Mouse (Mus musculus) stomach, postnatal 0 days (tissue): Measurements from ENCODE around the gene Zhx3. TPM values are rescaled to one million over a fixed set of nuclear protein-coding genes. Genes with fewer than 3 reads are reported as not detected.

Experiments used
- ATAC-seq: fragments of 200-750 bp; cut with Nextera tagmentation; 2 replicates; pipeline ENCODE4 v1.8.0; 2017; ENCODE audit not compliant: low FRiP score, low TSS enrichment
- DNase-seq: peaks from one replicate; pipeline ENCODE4 v3.0.0-alpha.2; 2016; ENCODE audit warnings: low spot score
- H3K27ac ChIP-seq: fragments of 300-500 bp; sonication (generic); replicated peaks from 2 replicates; pipeline ENCODE4 v1.5.1; 2014; ENCODE audit warnings: mild to moderate bottlenecking, control low read depth
- H3K27me3 ChIP-seq: fragments of 300-500 bp; sonication (generic); 2 replicates; pipeline ENCODE4 v1.6.1; 2014; ENCODE audit warnings: low read length; ENCODE audit not compliant: control insufficient read depth, insufficient read depth
- H3K36me3 ChIP-seq: fragments of 300-500 bp; sonication (generic); 2 replicates; pipeline ENCODE4 v1.6.1; 2014; ENCODE audit warnings: low read length, mixed read lengths; ENCODE audit not compliant: control insufficient read depth, insufficient read depth
- H3K4me1 ChIP-seq: fragments of 300-500 bp; sonication (generic); replicated peaks from 2 replicates; pipeline ENCODE4 v1.6.1; 2014; ENCODE audit warnings: antibody characterized with exemption; ENCODE audit not compliant: control insufficient read depth, insufficient read depth
- H3K4me2 ChIP-seq: fragments of 300-500 bp; sonication (generic); replicated peaks from 2 replicates; pipeline ENCODE4 v1.6.1; 2014; ENCODE audit warnings: low read depth, mild to moderate bottlenecking, control low read depth, moderate library complexity
- H3K4me3 ChIP-seq: fragments of 300-500 bp; sonication (generic); 2 replicates; pipeline ENCODE4 v1.5.1; 2014; ENCODE audit warnings: low read depth, low read length, control low read depth
- H3K9ac ChIP-seq: fragments of 300-500 bp; sonication (generic); 2 replicates; pipeline ENCODE4 v1.6.1; 2014; ENCODE audit warnings: mild to moderate bottlenecking, low read length, control low read depth, mixed read lengths
- H3K9me3 ChIP-seq: fragments of 300-500 bp; sonication (generic); 2 replicates; pipeline ENCODE4 v1.6.1; 2016; ENCODE audit warnings: low read length; ENCODE audit not compliant: control insufficient read depth
- CTCF ChIP-seq: IDR thresholded peaks from 2 replicates; pipeline ENCODE4 v1.5.1; 2016; ENCODE audit warnings: antibody characterized with exemption, low read depth, mild to moderate bottlenecking, moderate library complexity
- EP300 ChIP-seq: optimal IDR thresholded peaks from 2 replicates; pipeline ENCODE3; 2016; ENCODE audit warnings: antibody characterized with exemption
- WGBS: fragments of 180-500 bp; shearing (Covaris S2); extraction: QIAGEN DNeasy Blood & Tissue Kit; methylation state at CpG from one replicate; pipeline ENCODE4 v1.1.7; 2014; 5-methylcytosine and 5-hydroxymethylcytosine counted together
- polyA plus RNA-seq: library from polyadenylated mRNA; unstranded; fragments of >200 nt; fragmentation: Nextera tagmentation; extraction: Ambion mirVana; gene quantifications from 2 replicates; pipeline ENCODE4 v1.2.1, GENCODE M21; 2015

Gene Zhx3
- polyA plus RNA-seq, 1 experiment from 2014 or later = 4.5 TPM

DNA sequence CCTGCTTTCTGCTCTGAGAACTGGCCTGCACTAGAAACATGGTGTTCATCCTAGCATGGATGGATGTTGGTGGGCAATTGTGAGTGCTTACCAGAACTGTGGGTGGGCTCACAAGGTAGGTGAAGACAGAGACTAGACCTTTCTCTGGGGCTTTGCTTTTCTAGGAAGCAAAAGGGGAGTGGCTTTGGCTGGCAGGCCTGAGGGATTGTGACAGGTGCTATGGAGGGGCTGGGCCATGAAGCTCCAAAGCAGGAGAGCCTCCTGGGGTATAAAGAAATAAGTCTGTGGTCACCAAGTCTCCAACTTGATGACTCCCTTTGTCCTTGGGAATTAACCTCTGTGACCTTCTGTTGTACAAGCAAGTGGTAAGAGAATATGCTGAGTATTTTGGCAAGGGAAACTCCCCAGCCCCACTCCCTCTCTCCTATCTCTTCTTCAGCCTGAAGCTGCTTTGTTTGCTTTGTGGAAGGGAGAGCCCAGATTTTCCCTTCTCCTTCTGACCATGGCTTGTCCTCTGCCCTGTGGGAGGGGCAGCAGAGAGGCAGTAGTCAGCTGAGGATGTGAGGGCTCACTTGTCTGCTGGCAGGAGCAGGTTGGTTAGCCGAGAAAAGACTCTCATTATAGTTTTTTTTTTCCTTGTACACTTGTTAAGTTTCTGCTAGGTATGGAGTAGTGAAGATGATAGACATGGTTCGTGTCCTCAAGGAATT lies 133.0 kb downstream of the Zhx3 start:
- 49% methylated on average over 2 of the region's 2 CpGs for WGBS
- 0 out of 2 replicates have a peak overlapping the region, but pooled peaks have one; percentile 8 for H3K27ac ChIP-seq
- H3K36me3 ChIP-seq = no peaks in the 10 kb centered on the region
- no peak overlapping the region for H3K4me2 ChIP-seq
- H3K27me3 ChIP-seq = no peaks in the 10 kb centered on the region
- no peaks in the 10 kb centered on the region for H3K9me3 ChIP-seq
- 0 out of 2 replicates have a peak overlapping the region, but pooled peaks have one; percentile 4 for H3K9ac ChIP-seq
- no peak overlapping the region for H3K4me3 ChIP-seq
- DNase-seq (no peak), ATAC-seq (no peak)
- TF ChIP-seq EP300 = no peak
- no peak for TF ChIP-seq CTCF
- H3K4me1 ChIP-seq = peaks cover 10% of the 10 kb centered on the region; the same call in 1 of the 2 replicates

DNA sequence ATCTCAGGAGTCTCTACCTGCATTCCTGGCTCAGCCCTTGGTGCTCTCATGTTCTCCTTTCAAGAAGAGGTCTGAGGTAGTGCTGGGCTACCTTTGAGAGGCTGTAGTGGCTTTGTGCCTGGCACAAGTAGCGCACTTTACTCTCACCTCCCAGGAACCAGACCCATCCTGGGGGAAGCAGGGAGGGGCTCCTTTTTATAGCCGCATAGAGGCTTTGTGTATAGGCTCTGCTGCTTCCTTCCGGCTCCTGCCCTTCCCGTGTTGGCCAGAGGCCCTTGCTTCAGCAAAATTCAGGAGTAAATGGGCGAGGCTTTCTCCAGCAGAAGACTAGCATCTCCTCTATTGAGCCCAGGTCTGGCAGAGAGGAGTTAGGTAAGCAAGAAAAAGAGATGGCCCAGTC lies 134.4 kb downstream of the Zhx3 start:
- TF ChIP-seq CTCF = no peak
- no peaks in the 10 kb centered on the region for H3K9me3 ChIP-seq
- peaks cover 10% of the 10 kb centered on the region; the same call in 1 of the 2 replicates for H3K4me1 ChIP-seq
- 43% methylated on average over 5 of the region's 5 CpGs for WGBS
- no peak overlapping the region for H3K27ac ChIP-seq
- H3K4me3 ChIP-seq = no peak overlapping the region
- DNase-seq (no peak), ATAC-seq (no peak)
- no peak overlapping the region for H3K4me2 ChIP-seq
- no peaks in the 10 kb centered on the region for H3K27me3 ChIP-seq
- no peak overlapping the region for H3K9ac ChIP-seq
- no peaks in the 10 kb centered on the region for H3K36me3 ChIP-seq

GRCm38 (mm10) chr2:160736466-160736865 lies 136.3 kb downstream of the Zhx3 start:
- ATAC-seq (no peak), DNase-seq (no peak)
- WGBS = 71% methylated on average over 3 of the region's 3 CpGs
- Histone ChIP-seq H3K4me3 (no peak overlapping the region), H3K27ac (no peak overlapping the region), H3K9me3 (no peaks in the 10 kb centered on the region), H3K36me3 (no peaks in the 10 kb centered on the region), H3K9ac (no peak overlapping the region), H3K27me3 (no peaks in the 10 kb centered on the region), H3K4me1 (peaks cover 9% of the 10 kb centered on the region; the same call in 1 of the 2 replicates), H3K4me2 (no peak overlapping the region)
- no peak for TF ChIP-seq EP300
- no peak for TF ChIP-seq CTCF

- Histone ChIP-seq H3K4me3 (no peak overlapping the region), H3K27ac (no peak overlapping the region), H3K27me3 (no peaks in the 10 kb centered on the region), H3K9ac (no peak overlapping the region), H3K4me1 (peaks cover 10% of the 10 kb centered on the region; the same call in 1 of the 2 replicates), H3K4me2 (no peak overlapping the region), H3K36me3 (no peaks in the 10 kb centered on the region), H3K9me3 (no peaks in the 10 kb centered on the region)
- WGBS = 61% methylated on average over 5 of the region's 5 CpGs
- no peak for ATAC-seq
- DNase-seq = no peak
- TF ChIP-seq EP300 = no peak
- no peak for TF ChIP-seq CTCF
These were observed 137.0 kb downstream of the Zhx3 start for GRCm38 (mm10) chr2:160735706-160736310.

- peaks cover 7% of the 10 kb centered on the region; the same call in 1 of the 2 replicates for H3K4me1 ChIP-seq
- no peaks in the 10 kb centered on the region for H3K36me3 ChIP-seq
- ATAC-seq (no peak), DNase-seq (no peak)
- WGBS = 74% methylated on average over 3 of the region's 3 CpGs
- H3K27ac ChIP-seq = 0 out of 2 replicates have a peak overlapping the region, but pooled peaks have one; percentile 13
- no peak overlapping the region for H3K4me3 ChIP-seq
- no peak overlapping the region for H3K9ac ChIP-seq
- H3K4me2 ChIP-seq = peak overlapping the region; percentile 14; the same call in 1 of the 2 replicates
- H3K9me3 ChIP-seq = no peaks in the 10 kb centered on the region
- no peaks in the 10 kb centered on the region for H3K27me3 ChIP-seq
- TF ChIP-seq EP300 (no peak), CTCF (no peak)
These were observed 138.5 kb downstream of the Zhx3 start for GRCm38 (mm10) chr2:160734331-160734730.

- Histone ChIP-seq H3K4me2 (peak overlapping the region; percentile 92), H3K9ac (peak overlapping the region; percentile 96; the same call in 1 of the 2 replicates), H3K4me1 (peaks cover 7% of the 10 kb centered on the region; the same call in 1 of the 2 replicates), H3K9me3 (no peaks in the 10 kb centered on the region), H3K4me3 (peak overlapping the region; percentile 92), H3K27ac (no peak overlapping the region), H3K36me3 (no peaks in the 10 kb centered on the region), H3K27me3 (no peaks in the 10 kb centered on the region)
- TF ChIP-seq CTCF = no peak
- no peak for TF ChIP-seq EP300
- WGBS = 23% methylated on average over 7 of the region's 7 CpGs
- no peak for ATAC-seq
- no peak for DNase-seq
These were observed 139.7 kb downstream of the Zhx3 start for GRCm38 (mm10) chr2:160733131-160733531.
